Mouse (Mus musculus): ENCODE data around the gene Cox17.

Gene Cox17

DNA sequence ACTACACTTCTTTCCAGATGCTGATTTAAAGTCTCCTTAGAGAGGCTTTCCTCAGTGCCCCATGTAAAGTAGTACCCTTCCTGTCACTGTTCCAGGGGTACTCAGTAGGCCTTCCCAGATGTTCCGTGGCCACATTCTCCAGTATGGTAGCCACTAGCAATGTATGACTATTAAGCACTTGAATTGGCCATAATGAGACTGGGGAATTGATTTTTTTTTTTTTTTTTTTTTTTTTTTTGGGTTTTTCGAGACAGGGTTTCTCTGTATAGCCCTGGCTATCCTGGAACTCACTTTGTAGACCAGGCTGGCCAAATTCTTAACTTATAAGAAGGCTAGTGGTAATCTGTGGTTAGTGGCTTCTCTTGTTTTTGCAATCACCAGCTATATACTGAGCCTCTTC lies 3.1 kb downstream of the Cox17 start:
- no peak for DNase-seq (ENCODE audit: low spot score)

GRCm38 (mm10) chr16:38350361-38350855 lies 3.6 kb downstream of the Cox17 start:
- no peak for DNase-seq (ENCODE audit: low spot score)

- no peak for DNase-seq (ENCODE audit: low spot score)
Measured at GRCm38 (mm10) chr16:38350939-38351338, 4.1 kb downstream of the Cox17 start.

- DNase-seq (ENCODE audit: low spot score), result no peak
Measured at GRCm38 (mm10) chr16:38352031-38352430, 5.2 kb downstream of the Cox17 start.

GRCm38 (mm10) chr16:38352851-38353250 lies 6.1 kb downstream of the Cox17 start:
- no peak for DNase-seq (ENCODE audit: low spot score)

GRCm38 (mm10) chr16:38353642-38354041 lies 6.9 kb downstream of the Cox17 start:
- DNase-seq (ENCODE audit: low spot score), result no peak

GRCm38 (mm10) chr16:38354185-38354913 lies 7.6 kb downstream of the Cox17 start:
- DNase-seq (ENCODE audit: low spot score), result no peak

DNA sequence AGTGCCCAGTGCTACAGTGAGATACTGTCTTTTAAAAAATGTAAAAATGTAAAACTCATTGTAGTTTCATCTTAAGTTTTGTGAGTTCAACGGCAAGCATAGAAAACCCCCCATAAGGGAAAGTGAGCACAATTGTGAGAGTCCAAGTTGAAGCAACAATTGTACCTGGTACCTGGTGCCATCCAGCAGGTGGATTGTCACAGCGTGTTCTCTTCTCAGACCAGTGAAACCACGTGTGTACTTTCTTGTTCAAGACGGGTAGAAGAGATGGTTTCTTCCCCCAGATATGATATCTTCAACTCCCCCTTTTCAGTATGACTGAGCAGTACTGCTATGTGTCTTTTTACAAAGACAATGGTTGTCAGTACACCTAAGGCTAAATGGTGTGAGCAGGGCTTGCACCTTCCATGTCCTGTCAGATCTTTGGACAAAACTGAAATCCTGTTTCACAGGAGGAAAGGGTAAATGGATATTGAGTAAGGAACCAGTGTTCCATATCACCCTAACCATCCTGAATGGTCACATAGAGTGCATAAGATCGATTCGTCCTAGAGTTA lies 11.5 kb downstream of the Cox17 start:
- no peak for DNase-seq (ENCODE audit: low spot score)

DNA sequence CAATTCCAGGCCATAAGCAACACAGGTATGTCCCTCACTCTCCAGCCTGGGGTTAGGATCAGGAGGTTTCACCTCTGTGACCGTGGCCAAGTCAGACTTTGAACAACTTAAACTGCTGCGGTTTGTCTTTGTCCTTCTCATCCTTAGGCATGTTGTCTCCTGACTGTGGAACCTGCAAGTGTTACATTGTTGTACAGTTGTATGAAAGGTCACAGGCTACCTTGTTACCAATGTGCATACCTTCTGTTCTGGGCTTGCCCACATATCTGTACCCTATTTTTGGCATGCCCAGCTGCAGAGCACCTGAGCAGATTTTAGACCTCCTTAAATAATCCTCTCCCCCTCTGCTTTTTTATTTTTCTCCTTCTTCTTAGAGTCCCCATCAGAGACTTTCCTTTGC lies 12.4 kb downstream of the Cox17 start:
- DNase-seq (ENCODE audit: low spot score), result no peak

GRCm38 (mm10) chr16:38359857-38360256 lies 13.1 kb downstream of the Cox17 start:
- DNase-seq (ENCODE audit: low spot score), result no peak

DNA sequence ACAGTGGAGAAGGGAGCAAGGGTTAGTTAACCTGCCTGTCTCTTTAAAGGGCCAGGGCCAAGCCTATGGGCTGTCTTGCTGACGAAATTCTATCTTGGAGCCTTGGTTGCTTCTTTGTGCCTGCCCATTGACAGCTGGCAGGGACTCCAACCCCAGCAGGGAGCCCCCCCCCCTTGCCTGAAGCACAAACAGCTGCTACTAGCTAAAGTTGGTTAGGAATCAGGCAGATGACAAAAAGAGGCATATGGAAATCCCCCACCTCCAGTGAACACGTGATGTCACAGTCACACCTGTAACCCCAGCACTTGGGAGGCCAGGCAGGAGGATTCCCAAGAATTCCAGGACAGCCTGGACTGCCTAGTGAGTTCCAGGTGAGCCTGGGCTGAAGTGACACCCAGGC lies 13.5 kb downstream of the Cox17 start:
- no peak for DNase-seq (ENCODE audit: low spot score)

DNA sequence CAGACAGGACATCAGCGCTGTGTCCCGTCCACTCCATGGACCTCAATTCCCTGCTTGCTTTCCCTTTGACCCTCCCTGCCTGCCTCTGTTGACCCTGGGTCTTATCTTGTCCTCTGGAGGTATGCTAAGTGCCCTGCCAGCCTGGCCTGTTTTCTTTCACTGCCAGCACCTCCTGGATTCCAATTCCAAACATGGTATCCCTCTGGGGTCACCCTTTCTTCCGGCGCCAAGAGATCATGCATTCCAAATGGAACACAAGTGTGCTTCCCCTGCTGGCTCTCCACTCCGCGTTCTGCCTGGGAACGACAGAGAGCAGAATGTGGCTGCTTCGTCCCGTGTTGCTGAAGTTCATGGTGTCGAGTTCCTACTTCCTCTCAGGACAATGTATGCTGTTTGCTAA lies 15.1 kb downstream of the Cox17 start, which contains the start of gene Popdc2:
Popdc2 (plus strand) TSS at position 277 of the 400 bp plus-strand sequence.
- DNase-seq (ENCODE audit: low spot score), result no peak

- no peak for DNase-seq (ENCODE audit: low spot score)
Measured at GRCm38 (mm10) chr16:38362493-38363255, 15.9 kb downstream of the Cox17 start.

DNA sequence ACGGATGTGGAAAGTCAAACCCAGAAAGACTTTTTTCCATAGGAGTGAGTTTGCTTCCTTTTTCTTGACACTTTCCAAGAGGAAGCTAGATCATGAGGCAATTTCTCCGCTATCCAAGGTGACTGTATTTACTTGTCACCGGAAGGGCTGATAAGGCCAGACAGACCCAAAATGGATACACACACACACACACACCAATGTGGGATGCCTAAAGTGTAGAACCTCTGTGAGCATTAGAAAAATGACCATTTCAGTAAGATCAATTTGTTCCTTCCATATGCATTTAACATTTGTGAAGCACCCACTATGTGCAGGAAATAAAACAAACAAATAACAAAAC lies 16.4 kb downstream of the Cox17 start:
- no peak for DNase-seq (ENCODE audit: low spot score)

DNA sequence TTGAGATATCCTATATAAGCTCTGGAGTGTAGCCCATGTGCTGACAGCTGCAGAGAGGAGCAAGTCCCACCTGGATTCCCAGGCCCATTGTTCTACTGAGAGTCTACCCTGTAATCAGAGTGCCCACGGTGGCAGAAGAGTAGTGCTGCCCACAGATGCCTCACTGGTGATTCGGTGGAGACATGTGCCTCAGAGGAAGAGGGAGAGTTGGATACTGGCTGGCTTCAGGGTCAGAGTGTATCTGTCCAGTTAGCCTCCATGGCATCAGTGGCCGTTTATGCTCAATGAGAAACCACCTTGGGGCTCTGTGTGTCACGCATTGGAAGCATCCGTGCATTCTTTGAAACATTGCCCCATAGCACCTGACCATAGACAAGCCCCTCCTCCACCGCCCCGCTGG lies 16.9 kb downstream of the Cox17 start:
- DNase-seq (ENCODE audit: low spot score), result no peak

GRCm38 (mm10) chr16:38365390-38365789 lies 18.6 kb downstream of the Cox17 start:
- DNase-seq (ENCODE audit: low spot score), result no peak

GRCm38 (mm10) chr16:38366231-38366630 lies 19.4 kb downstream of the Cox17 start:
- DNase-seq (ENCODE audit: low spot score), result no peak

- no peak for DNase-seq (ENCODE audit: low spot score)
Measured at GRCm38 (mm10) chr16:38368336-38368735, 21.5 kb downstream of the Cox17 start.

DNA sequence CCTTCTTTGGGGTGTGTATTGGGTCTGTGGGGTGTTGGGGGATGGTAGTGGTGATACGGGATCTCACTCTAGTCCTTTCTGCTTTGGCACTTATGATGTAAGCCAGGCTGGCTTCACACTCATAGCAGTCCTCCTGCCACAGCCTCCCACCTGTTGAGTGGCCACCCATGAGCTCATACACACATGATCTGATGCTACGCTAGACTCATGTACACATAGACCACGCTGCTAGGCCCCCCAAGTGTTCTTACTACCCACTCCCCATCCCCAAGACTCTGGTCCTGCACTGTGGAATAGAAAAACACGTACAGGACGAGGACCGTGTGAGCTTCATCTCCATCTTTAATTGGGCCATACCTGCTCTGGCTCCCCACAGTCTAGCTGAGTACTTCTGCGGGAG lies 22.2 kb downstream of the Cox17 start:
- DNase-seq (ENCODE audit: low spot score), result no peak

GRCm38 (mm10) chr16:38369431-38369830 lies 22.6 kb downstream of the Cox17 start:
- DNase-seq (ENCODE audit: low spot score), result no peak

- no peak for DNase-seq (ENCODE audit: low spot score)
Measured at GRCm38 (mm10) chr16:38369992-38370484, 23.2 kb downstream of the Cox17 start.

GRCm38 (mm10) chr16:38370633-38371374 lies 24.0 kb downstream of the Cox17 start:
- no peak for DNase-seq (ENCODE audit: low spot score)
